Mouse (Mus musculus) midbrain, embryonic 13.5 days (tissue): ENCODE results near the gene Tmem120b. TPM values are rescaled to one million over a fixed set of nuclear protein-coding genes. Genes with fewer than 3 reads are reported as not detected.

ENCODE experiments used
- ATAC-seq: fragments of 200-750 bp; cut with Nextera tagmentation; 2 replicates; pipeline ENCODE4 v1.8.0; 2017; ENCODE audit warnings: mild to moderate bottlenecking, moderate TSS enrichment, moderate library complexity
- H3K27ac ChIP-seq: fragments of 300-500 bp; sonication (generic); 2 replicates; pipeline ENCODE4 v1.5.1; 2015; ENCODE audit warnings: inconsistent platforms, mild to moderate bottlenecking, moderate library complexity
- H3K27me3 ChIP-seq: fragments of 300-500 bp; sonication (generic); 2 replicates; pipeline ENCODE4 v1.6.1; 2015; ENCODE audit warnings: mild to moderate bottlenecking, inconsistent platforms
- H3K36me3 ChIP-seq: fragments of 300-500 bp; sonication (generic); 2 replicates; pipeline ENCODE4 v1.6.1; 2015; ENCODE audit warnings: mild to moderate bottlenecking, inconsistent platforms
- H3K4me1 ChIP-seq: fragments of 300-500 bp; sonication (generic); replicated peaks from 2 replicates; pipeline ENCODE4 v1.6.1; 2015; ENCODE audit warnings: inconsistent platforms
- H3K4me2 ChIP-seq: fragments of 300-500 bp; sonication (generic); replicated peaks from 2 replicates; pipeline ENCODE4 v1.6.1; 2015; ENCODE audit warnings: moderate library complexity, mild to moderate bottlenecking, inconsistent platforms
- H3K4me3 ChIP-seq: fragments of 300-500 bp; sonication (generic); replicated peaks from 2 replicates; pipeline ENCODE4 v1.5.1; 2015; ENCODE audit warnings: mild to moderate bottlenecking, inconsistent platforms
- H3K9ac ChIP-seq: fragments of 300-500 bp; sonication (generic); replicated peaks from 2 replicates; pipeline ENCODE4 v1.6.1; 2015; ENCODE audit warnings: mild to moderate bottlenecking, inconsistent platforms
- H3K9me3 ChIP-seq: fragments of 300-500 bp; sonication (generic); 2 replicates; pipeline ENCODE4 v1.6.1; 2016; ENCODE audit warnings: mild to moderate bottlenecking, inconsistent platforms
- WGBS: fragments of 180-500 bp; shearing (Covaris S2); methylation state at CpG from one replicate; pipeline ENCODE4 v1.1.7; 2015; 5-methylcytosine and 5-hydroxymethylcytosine counted together
- polyA plus RNA-seq: library from polyadenylated mRNA; unstranded; fragments of >200 nt; fragmentation: Nextera tagmentation; extraction: Ambion mirVana; gene quantifications from 2 replicates; pipeline ENCODE4 v1.2.1, GENCODE M21; 2015

Gene Tmem120b
- polyA plus RNA-seq, 1 experiment from 2014 or later: 12.8 TPM

GRCm38 (mm10) chr5:123076419-123077281, 8.4 kb downstream of the Tmem120b start:
- Histone ChIP-seq H3K27me3 (peaks cover 7% of the 10 kb centered on the region; the same call in 1 of the 2 replicates), H3K9ac (peak overlapping the region; percentile 82), H3K27ac (peak overlapping the region; percentile 71), H3K4me3 (peak overlapping the region; percentile 73), H3K4me2 (peak overlapping the region; percentile 97), H3K36me3 (no peaks in the 10 kb centered on the region), H3K9me3 (no peaks in the 10 kb centered on the region), H3K4me1 (peaks cover 21% of the 10 kb centered on the region)
- WGBS: 6% methylated on average over 35 of the region's 35 CpGs
- ATAC-seq: peak; percentile 93

- H3K4me3 ChIP-seq: no peak overlapping the region
- 93% methylated on average over 1 of the region's 1 CpGs for WGBS
- ATAC-seq: no peak
- H3K36me3 ChIP-seq: no peaks in the 10 kb centered on the region
- peaks cover 7% of the 10 kb centered on the region; the same call in 1 of the 2 replicates for H3K27me3 ChIP-seq
- H3K27ac ChIP-seq: no peak overlapping the region
- no peak overlapping the region for H3K4me2 ChIP-seq
- H3K9me3 ChIP-seq: no peaks in the 10 kb centered on the region
- H3K4me1 ChIP-seq: peaks cover 21% of the 10 kb centered on the region
- no peak overlapping the region for H3K9ac ChIP-seq
Observed at GRCm38 (mm10) chr5:123079568-123079967, 11.4 kb downstream of the Tmem120b start.

- H3K4me1 ChIP-seq: peaks cover 21% of the 10 kb centered on the region
- H3K9ac ChIP-seq: no peak overlapping the region
- ATAC-seq: no peak
- H3K27me3 ChIP-seq: peaks cover 7% of the 10 kb centered on the region; the same call in 1 of the 2 replicates
- no peak overlapping the region for H3K27ac ChIP-seq
- no peak overlapping the region for H3K4me2 ChIP-seq
- no peaks in the 10 kb centered on the region for H3K9me3 ChIP-seq
- no peaks in the 10 kb centered on the region for H3K36me3 ChIP-seq
- WGBS: 90% methylated on average over 8 of the region's 8 CpGs
- no peak overlapping the region for H3K4me3 ChIP-seq
Observed at GRCm38 (mm10) chr5:123080041-123080440, 11.8 kb downstream of the Tmem120b start.

GRCm38 (mm10) chr5:123080510-123080909, 12.3 kb downstream of the Tmem120b start:
- 97% methylated on average over 13 of the region's 13 CpGs for WGBS
- Histone ChIP-seq H3K4me2 (no peak overlapping the region), H3K9ac (no peak overlapping the region), H3K4me3 (no peak overlapping the region), H3K4me1 (peaks cover 18% of the 10 kb centered on the region), H3K27ac (no peak overlapping the region), H3K9me3 (no peaks in the 10 kb centered on the region), H3K36me3 (no peaks in the 10 kb centered on the region), H3K27me3 (peaks cover 7% of the 10 kb centered on the region; the same call in 1 of the 2 replicates)
- ATAC-seq: no peak

GRCm38 (mm10) chr5:123083340-123084050, 15.3 kb downstream of the Tmem120b start:
- no peaks in the 10 kb centered on the region for H3K36me3 ChIP-seq
- 82% methylated on average over 13 of the region's 13 CpGs for WGBS

GRCm38 (mm10) chr5:123086501-123086900, 18.3 kb downstream of the Tmem120b start:
- no peak overlapping the region for H3K9ac ChIP-seq
- H3K4me1 ChIP-seq: no peaks in the 10 kb centered on the region
- no peaks in the 10 kb centered on the region for H3K27me3 ChIP-seq
- no peak overlapping the region for H3K27ac ChIP-seq
- no peak overlapping the region for H3K4me3 ChIP-seq
- 85% methylated on average over 2 of the region's 2 CpGs for WGBS
- no peak for ATAC-seq
- H3K36me3 ChIP-seq: no peaks in the 10 kb centered on the region
- H3K9me3 ChIP-seq: no peaks in the 10 kb centered on the region
- no peak overlapping the region for H3K4me2 ChIP-seq

More at GRCm38 (mm10) chr5:123083340-123084050, 15.3 kb downstream of the Tmem120b start:
- H3K4me3 ChIP-seq: no peak overlapping the region
- H3K4me1 ChIP-seq: no peaks in the 10 kb centered on the region
- H3K9ac ChIP-seq: no peak overlapping the region
- ATAC-seq: no peak
- no peaks in the 10 kb centered on the region for H3K27me3 ChIP-seq
- no peaks in the 10 kb centered on the region for H3K9me3 ChIP-seq
- no peak overlapping the region for H3K4me2 ChIP-seq
- no peak overlapping the region for H3K27ac ChIP-seq

GRCm38 (mm10) chr5:123088784-123089183, 20.6 kb downstream of the Tmem120b start:
- Histone ChIP-seq H3K4me3 (no peak overlapping the region), H3K27ac (no peak overlapping the region), H3K4me2 (no peak overlapping the region), H3K36me3 (no peaks in the 10 kb centered on the region), H3K9ac (no peak overlapping the region), H3K27me3 (no peaks in the 10 kb centered on the region), H3K4me1 (0 out of 2 replicates have a peak, but pooled peaks cover 4% of the 10 kb centered on the region), H3K9me3 (no peaks in the 10 kb centered on the region)
- WGBS: 97% methylated on average over 4 of the region's 4 CpGs
- no peak for ATAC-seq

- no peaks in the 10 kb centered on the region for H3K9me3 ChIP-seq
- no peak for ATAC-seq
- H3K9ac ChIP-seq: no peak overlapping the region
- H3K36me3 ChIP-seq: no peaks in the 10 kb centered on the region
- H3K27me3 ChIP-seq: no peaks in the 10 kb centered on the region
- no peak overlapping the region for H3K27ac ChIP-seq
- H3K4me2 ChIP-seq: no peak overlapping the region
- H3K4me1 ChIP-seq: 0 out of 2 replicates have a peak, but pooled peaks cover 4% of the 10 kb centered on the region
- H3K4me3 ChIP-seq: no peak overlapping the region
- WGBS: 83% methylated on average over 10 of the region's 10 CpGs
Observed at GRCm38 (mm10) chr5:123090560-123091306, 22.5 kb downstream of the Tmem120b start.

GRCm38 (mm10) chr5:123093077-123093633, 24.9 kb downstream of the Tmem120b start:
- Histone ChIP-seq H3K36me3 (no peaks in the 10 kb centered on the region), H3K9me3 (no peaks in the 10 kb centered on the region), H3K9ac (no peak overlapping the region), H3K4me1 (0 out of 2 replicates have a peak, but pooled peaks cover 4% of the 10 kb centered on the region), H3K4me3 (no peak overlapping the region), H3K27ac (no peak overlapping the region), H3K4me2 (no peak overlapping the region), H3K27me3 (no peaks in the 10 kb centered on the region)
- ATAC-seq: no peak
- 72% methylated on average over 14 of the region's 14 CpGs for WGBS

GRCm38 (mm10) chr5:123094238-123094991, 26.2 kb downstream of the Tmem120b start:
- Histone ChIP-seq H3K4me2 (no peak overlapping the region), H3K4me1 (0 out of 2 replicates have a peak, but pooled peaks cover 4% of the 10 kb centered on the region), H3K27me3 (no peaks in the 10 kb centered on the region), H3K9ac (no peak overlapping the region), H3K4me3 (no peak overlapping the region), H3K9me3 (no peaks in the 10 kb centered on the region), H3K36me3 (peaks cover 2% of the 10 kb centered on the region; the same call in 1 of the 2 replicates), H3K27ac (no peak overlapping the region)
- 85% methylated on average over 25 of the region's 25 CpGs for WGBS
- ATAC-seq: no peak

GRCm38 (mm10) chr5:123096299-123096698, 28.1 kb downstream of the Tmem120b start:
- WGBS: 94% methylated on average over 8 of the region's 8 CpGs
- Histone ChIP-seq H3K9me3 (no peaks in the 10 kb centered on the region), H3K9ac (no peak overlapping the region), H3K4me2 (no peak overlapping the region), H3K36me3 (peaks cover 9% of the 10 kb centered on the region; the same call in 1 of the 2 replicates), H3K4me1 (0 out of 2 replicates have a peak, but pooled peaks cover 4% of the 10 kb centered on the region), H3K4me3 (no peak overlapping the region), H3K27ac (no peak overlapping the region), H3K27me3 (no peaks in the 10 kb centered on the region)
- ATAC-seq: no peak
